Mouse (Mus musculus): ENCODE measurements around the gene Ptprm.

DNA sequence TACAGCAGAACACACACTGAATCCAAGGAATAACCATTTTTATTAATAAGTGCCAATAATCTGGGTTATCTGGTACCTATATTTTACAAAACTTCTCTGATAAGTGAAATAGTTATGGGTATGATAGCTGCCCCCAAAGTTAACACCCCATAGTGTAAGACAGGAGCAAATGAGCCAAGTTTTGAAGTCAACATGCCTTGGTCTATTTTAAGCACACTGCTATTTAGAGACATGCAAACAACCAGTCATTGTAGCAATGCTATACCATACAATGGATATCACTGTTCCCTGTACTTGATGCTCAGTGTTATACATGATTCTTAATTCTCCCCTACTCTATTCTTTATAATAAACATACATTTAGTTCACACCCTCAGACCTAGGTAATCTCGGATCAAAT is 366.2 kb downstream of the Ptprm start:
- TF ChIP-seq CTCF (IDR thresholded peaks at IDR 0.05; ENCODE audit: borderline replicate concordance, control insufficient read depth, extremely low read depth, insufficient read depth, low read length, poor library complexity) (no peak), POLR2A (IDR thresholded peaks at IDR 0.05; ENCODE audit: control insufficient read depth, extremely low read depth, insufficient read depth, low read length, poor library complexity) (no peak)

Data from thymus, adult 2 months (tissue).